Mouse (Mus musculus): ENCODE results near the gene Samd8. TPM values are rescaled to one million over a fixed set of nuclear protein-coding genes. Genes with fewer than 3 reads are reported as not detected.

Samd8 gene
- 9.6 and 10.4 TPM in 2 replicates for polyA plus RNA-seq (2012; rRNA removed)

GRCm38 (mm10) chr14:21750008-21750880 is at the start of gene Samd8:
Samd8 (plus strand) TSS chr14:21750531.
- DNase-seq (ENCODE audit: low spot score), result peak; percentile 82

- DNase-seq (ENCODE audit: low spot score), result no peak
These were observed 47.6 kb upstream of the Samd8 start for GRCm38 (mm10) chr14:21702691-21703090.

GRCm38 (mm10) chr14:21703255-21703654 is 47.1 kb upstream of the Samd8 start:
- no peak for DNase-seq (ENCODE audit: low spot score)

- no peak for DNase-seq (ENCODE audit: low spot score)
These were observed 44.9 kb upstream of the Samd8 start for GRCm38 (mm10) chr14:21705462-21705861.

GRCm38 (mm10) chr14:21706759-21707571 is 43.4 kb upstream of the Samd8 start:
- DNase-seq (ENCODE audit: low spot score), result no peak

GRCm38 (mm10) chr14:21709545-21709944 is 40.8 kb upstream of the Samd8 start:
- no peak for DNase-seq (ENCODE audit: low spot score)

GRCm38 (mm10) chr14:21711231-21711630 is 39.1 kb upstream of the Samd8 start:
- no peak for DNase-seq (ENCODE audit: low spot score)

- no peak for DNase-seq (ENCODE audit: low spot score)
These were observed 35.8 kb upstream of the Samd8 start, which contains the start of gene Dupd1 for GRCm38 (mm10) chr14:21714486-21714885. Dupd1 (minus strand) TSS chr14:21714576.

GRCm38 (mm10) chr14:21719646-21720383 is 30.5 kb upstream of the Samd8 start:
- DNase-seq (ENCODE audit: low spot score), result no peak

GRCm38 (mm10) chr14:21720430-21721205 is 29.7 kb upstream of the Samd8 start:
- no peak for DNase-seq (ENCODE audit: low spot score)

GRCm38 (mm10) chr14:21722021-21722698 is 28.2 kb upstream of the Samd8 start:
- no peak for DNase-seq (ENCODE audit: low spot score)

- DNase-seq (ENCODE audit: low spot score), result no peak
These were observed 21.1 kb upstream of the Samd8 start for GRCm38 (mm10) chr14:21729031-21729732.

GRCm38 (mm10) chr14:21729936-21730335 is 20.4 kb upstream of the Samd8 start:
- no peak for DNase-seq (ENCODE audit: low spot score)

- DNase-seq (ENCODE audit: low spot score), result no peak
These were observed 17.0 kb upstream of the Samd8 start for GRCm38 (mm10) chr14:21733131-21733905.

- no peak for DNase-seq (ENCODE audit: low spot score)
These were observed 10.0 kb upstream of the Samd8 start for GRCm38 (mm10) chr14:21740345-21740744.

- no peak for DNase-seq (ENCODE audit: low spot score)
These were observed 9.0 kb upstream of the Samd8 start for GRCm38 (mm10) chr14:21741314-21741713.

GRCm38 (mm10) chr14:21741786-21742185 is 8.5 kb upstream of the Samd8 start:
- DNase-seq (ENCODE audit: low spot score), result peak; percentile 70

GRCm38 (mm10) chr14:21742441-21742840 is 7.9 kb upstream of the Samd8 start:
- no peak for DNase-seq (ENCODE audit: low spot score)

- no peak for DNase-seq (ENCODE audit: low spot score)
These were observed 6.2 kb upstream of the Samd8 start for GRCm38 (mm10) chr14:21744169-21744568.

All from urinary bladder, adult 2 months (tissue).